Mouse (Mus musculus) small intestine, adult 2 months (tissue): ENCODE measurements around the gene Rapgef4.

ENCODE experiments used
- CTCF ChIP-seq: fragments of 200-500 bp; IDR thresholded peaks from 2 replicates; pipeline ENCODE4 v1.5.1; 2012; ENCODE audit warnings: low read depth, mild to moderate bottlenecking, control low read depth, inconsistent platforms, low read length, moderate library complexity, mixed read lengths; ENCODE audit not compliant: insufficient replicate concordance, insufficient read length; ENCODE audit errors: extremely low read depth
- POLR2A ChIP-seq: fragments of 200-500 bp; IDR thresholded peaks from 2 replicates; pipeline ENCODE4 v1.6.1; 2012; ENCODE audit warnings: low read depth, mild to moderate bottlenecking, control low read depth, inconsistent platforms, low read length, moderate library complexity

GRCm38 (mm10) chr2:72078140-72078521 lies 97.1 kb downstream of the Rapgef4 start:
- TF ChIP-seq CTCF (no peak), POLR2A (no peak)
